Mouse (Mus musculus) brain, embryonic 14.5 days (tissue): Measurements from ENCODE around the gene Sox13. TPM values are rescaled to one million over a fixed set of nuclear protein-coding genes. Genes with fewer than 3 reads are reported as not detected.

Experiments
- DNase-seq: peaks from one replicate; pipeline ENCODE4 v3.0.0-alpha.2; 2011; ENCODE audit warnings: low read depth
- CTCF ChIP-seq: fragments of 200-500 bp; IDR thresholded peaks from 2 replicates; pipeline ENCODE4 v1.5.1; 2012; ENCODE audit warnings: inconsistent platforms, mild to moderate bottlenecking, moderate library complexity, borderline replicate concordance; ENCODE audit not compliant: insufficient read depth, insufficient read length; ENCODE audit errors: extremely low read depth
- POLR2A ChIP-seq: fragments of 200-500 bp; IDR thresholded peaks from 2 replicates; pipeline ENCODE4 v1.6.1; 2012; ENCODE audit warnings: mild to moderate bottlenecking, inconsistent platforms, borderline replicate concordance; ENCODE audit not compliant: poor library complexity, insufficient read depth, insufficient read length, severe bottlenecking; ENCODE audit errors: extremely low read depth
- polyA plus RNA-seq: library from polyadenylated mRNA; depleted of rRNA; stranded (reverse); fragments of >200 nt; gene quantifications from 2 replicates; pipeline ENCODE4 v1.2.3, GENCODE M21; 2012

The Sox13 gene
- polyA plus RNA-seq, 1 experiment, result 37.6 TPM

- no peak for DNase-seq
- TF ChIP-seq POLR2A (no peak), CTCF (no peak)
These were observed 48.4 kb downstream of the Sox13 start for GRCm38 (mm10) chr1:133375696-133376346.

GRCm38 (mm10) chr1:133372113-133372512, 52.1 kb downstream of the Sox13 start:
- TF ChIP-seq POLR2A, result no peak
- DNase-seq, result no peak

- TF ChIP-seq POLR2A (no peak), CTCF (no peak)
- no peak for DNase-seq
These were observed 52.7 kb downstream of the Sox13 start for GRCm38 (mm10) chr1:133371431-133371830.

- no peak for DNase-seq
- TF ChIP-seq POLR2A (no peak), CTCF (no peak)
These were observed 53.8 kb downstream of the Sox13 start for GRCm38 (mm10) chr1:133370352-133370751.

- no peak for DNase-seq
- TF ChIP-seq POLR2A (no peak), CTCF (no peak)
These were observed 55.5 kb downstream of the Sox13 start for GRCm38 (mm10) chr1:133368644-133369043.

GRCm38 (mm10) chr1:133367606-133368488, 56.3 kb downstream of the Sox13 start:
- TF ChIP-seq CTCF (no peak), POLR2A (no peak)
- DNase-seq, result peak; percentile 61

GRCm38 (mm10) chr1:133366951-133367605, 57.1 kb downstream of the Sox13 start:
- TF ChIP-seq CTCF (no peak), POLR2A (no peak)
- no peak for DNase-seq

- TF ChIP-seq CTCF (no peak), POLR2A (no peak)
- DNase-seq, result no peak
These were observed 59.3 kb downstream of the Sox13 start for GRCm38 (mm10) chr1:133364890-133365289.

- TF ChIP-seq CTCF, result no peak
- TF ChIP-seq POLR2A, result no peak
- no peak for DNase-seq
These were observed 60.1 kb downstream of the Sox13 start for GRCm38 (mm10) chr1:133364022-133364630.

- TF ChIP-seq CTCF (no peak), POLR2A (no peak)
- peak; percentile 82 for DNase-seq
These were observed 60.7 kb downstream of the Sox13 start, which contains the start of gene Etnk2 for GRCm38 (mm10) chr1:133363276-133364021. TSS of gene Etnk2 (plus strand) at chr1:133363572.
